Mouse (Mus musculus) neural tube, embryonic 11.5 days (tissue): Measurements from ENCODE around the gene Slc30a3. TPM values are rescaled to one million over a fixed set of nuclear protein-coding genes. Genes with fewer than 3 reads are reported as not detected.

Experiments used
- ATAC-seq: fragments of 200-750 bp; cut with Nextera tagmentation; 2 replicates; pipeline ENCODE4 v1.8.0; 2017; ENCODE audit warnings: moderate number of reproducible peaks, mild to moderate bottlenecking, moderate TSS enrichment, moderate library complexity; ENCODE audit not compliant: insufficient read depth, low FRiP score, low TSS enrichment
- DNase-seq: peaks from one replicate; pipeline ENCODE4 v3.0.0-alpha.2; 2015; ENCODE audit warnings: low spot score
- H3K27ac ChIP-seq: fragments of 300-500 bp; sonication (generic); 2 replicates; pipeline ENCODE4 v1.5.1; 2014; ENCODE audit warnings: low read depth, mild to moderate bottlenecking, low read length
- H3K27me3 ChIP-seq: fragments of 300-500 bp; sonication (generic); 2 replicates; pipeline ENCODE4 v1.6.1; 2014; ENCODE audit warnings: mild to moderate bottlenecking, low read length, mixed read lengths; ENCODE audit not compliant: control insufficient read depth, insufficient read depth
- H3K36me3 ChIP-seq: fragments of 300-500 bp; sonication (generic); 2 replicates; pipeline ENCODE4 v1.6.1; 2014; ENCODE audit warnings: mild to moderate bottlenecking, low read length, moderate library complexity, mixed read lengths; ENCODE audit not compliant: control insufficient read depth, insufficient read depth
- H3K4me1 ChIP-seq: fragments of 300-500 bp; sonication (generic); 2 replicates; pipeline ENCODE4 v1.6.1; 2014; ENCODE audit warnings: low read length, mixed read lengths; ENCODE audit not compliant: control insufficient read depth, insufficient read depth
- H3K4me2 ChIP-seq: fragments of 300-500 bp; sonication (generic); 2 replicates; pipeline ENCODE4 v1.6.1; 2014; ENCODE audit warnings: low read depth, mild to moderate bottlenecking, moderate library complexity
- H3K4me3 ChIP-seq: fragments of 300-500 bp; sonication (generic); 2 replicates; pipeline ENCODE4 v1.5.1; 2014; ENCODE audit warnings: low read depth, low read length
- H3K9ac ChIP-seq: fragments of 300-500 bp; sonication (generic); 2 replicates; pipeline ENCODE4 v1.6.1; 2014; ENCODE audit warnings: mild to moderate bottlenecking, low read length
- H3K9me3 ChIP-seq: fragments of 300-500 bp; sonication (generic); 2 replicates; pipeline ENCODE4 v1.6.1; 2016; ENCODE audit warnings: low read length; ENCODE audit not compliant: control insufficient read depth
- WGBS: fragments of 180-500 bp; shearing (Covaris S2); extraction: QIAGEN DNeasy Blood & Tissue Kit; methylation state at CpG from one replicate; pipeline ENCODE4 v1.1.7; 2014; 5-methylcytosine and 5-hydroxymethylcytosine counted together
- polyA plus RNA-seq: library from polyadenylated mRNA; unstranded; fragments of >200 nt; fragmentation: Nextera tagmentation; extraction: Ambion mirVana; gene quantifications from 2 replicates; pipeline ENCODE4 v1.2.1, GENCODE M21; 2014

The Slc30a3 gene
- polyA plus RNA-seq, 1 experiment from 2014 or later, result 9.2 TPM

DNA sequence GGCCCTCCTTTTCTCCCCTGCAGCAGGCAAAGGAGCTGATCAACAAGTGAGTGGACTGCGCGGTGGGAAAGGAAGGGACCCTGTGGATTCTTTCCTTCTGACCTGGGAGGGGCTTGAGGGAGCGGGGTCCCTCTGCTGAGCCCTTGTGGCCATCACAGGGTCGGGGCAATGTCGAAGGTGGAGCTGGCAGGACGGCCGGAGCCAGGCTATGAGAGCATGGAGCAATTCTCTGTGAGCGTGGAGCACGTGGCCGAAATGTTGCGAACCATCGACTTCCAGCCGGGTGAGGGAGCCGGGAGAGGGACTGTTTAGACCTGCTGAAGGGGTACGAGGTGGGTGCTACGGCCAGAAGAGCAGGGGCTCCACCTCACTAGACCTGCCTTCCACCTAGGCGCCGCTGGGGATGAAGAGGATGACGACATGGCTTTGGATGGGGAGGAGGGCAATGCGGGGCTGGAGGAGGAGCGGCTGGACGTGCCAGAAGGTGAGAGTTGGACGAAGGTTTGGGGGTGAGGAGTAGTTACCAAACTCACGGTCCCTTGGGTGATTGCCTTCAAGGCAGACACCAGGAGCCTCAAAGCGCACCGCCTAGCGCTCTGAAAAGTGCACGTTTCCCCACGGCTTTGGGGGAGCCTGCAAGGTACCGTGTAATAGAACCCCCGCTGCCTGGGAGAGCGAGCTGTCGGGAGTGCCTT lies 28.8 kb upstream of the Slc30a3 start:
- Histone ChIP-seq H3K36me3 (no peaks in the 10 kb centered on the region), H3K4me3 (no peak overlapping the region), H3K9me3 (no peaks in the 10 kb centered on the region), H3K9ac (no peak overlapping the region), H3K4me2 (no peak overlapping the region; the same call in 1 of the 2 replicates), H3K27me3 (peaks cover 55% of the 10 kb centered on the region), H3K4me1 (0 out of 2 replicates have a peak, but pooled peaks cover 6% of the 10 kb centered on the region), H3K27ac (no peak overlapping the region)
- ATAC-seq (no peak), DNase-seq (no peak)
- WGBS, result under 1% methylated on average over 33 of the region's 33 CpGs

GRCm38 (mm10) chr5:31126050-31126449 lies 18.0 kb upstream of the Slc30a3 start:
- Histone ChIP-seq H3K4me1 (no peaks in the 10 kb centered on the region), H3K9ac (no peak overlapping the region), H3K27me3 (no peaks in the 10 kb centered on the region), H3K4me3 (no peak overlapping the region), H3K4me2 (no peak overlapping the region), H3K36me3 (no peaks in the 10 kb centered on the region), H3K9me3 (no peaks in the 10 kb centered on the region), H3K27ac (no peak overlapping the region)
- ATAC-seq, result no peak
- DNase-seq, result no peak
- WGBS, result 36% methylated on average over 5 of the region's 5 CpGs

GRCm38 (mm10) chr5:31123481-31123880 lies 15.4 kb upstream of the Slc30a3 start:
- Histone ChIP-seq H3K27me3 (no peaks in the 10 kb centered on the region), H3K4me2 (no peak overlapping the region), H3K9me3 (no peaks in the 10 kb centered on the region), H3K36me3 (no peaks in the 10 kb centered on the region), H3K4me3 (no peak overlapping the region), H3K4me1 (no peaks in the 10 kb centered on the region), H3K27ac (no peak overlapping the region), H3K9ac (no peak overlapping the region)
- WGBS, result 53% methylated on average over 2 of the region's 2 CpGs
- no peak for DNase-seq
- ATAC-seq, result no peak

- no peaks in the 10 kb centered on the region for H3K27me3 ChIP-seq
- no peaks in the 10 kb centered on the region for H3K9me3 ChIP-seq
- ATAC-seq (no peak), DNase-seq (no peak)
- no peak overlapping the region for H3K4me2 ChIP-seq
- H3K36me3 ChIP-seq, result no peaks in the 10 kb centered on the region
- H3K4me1 ChIP-seq, result no peaks in the 10 kb centered on the region
- 89% methylated on average over 8 of the region's 8 CpGs for WGBS
- H3K4me3 ChIP-seq, result no peak overlapping the region
- no peak overlapping the region for H3K9ac ChIP-seq
- no peak overlapping the region for H3K27ac ChIP-seq
Measured at GRCm38 (mm10) chr5:31121111-31121510, 13.1 kb upstream of the Slc30a3 start.

- no peak for ATAC-seq
- no peaks in the 10 kb centered on the region for H3K36me3 ChIP-seq
- no peak overlapping the region for H3K4me3 ChIP-seq
- H3K9ac ChIP-seq, result no peak overlapping the region
- 32% methylated on average over 10 of the region's 10 CpGs for WGBS
- no peaks in the 10 kb centered on the region for H3K27me3 ChIP-seq
- no peak overlapping the region for H3K27ac ChIP-seq
- no peaks in the 10 kb centered on the region for H3K4me1 ChIP-seq
- H3K4me2 ChIP-seq, result no peak overlapping the region
- no peaks in the 10 kb centered on the region for H3K9me3 ChIP-seq
- DNase-seq, result no peak
Measured at GRCm38 (mm10) chr5:31116912-31117311, 8.9 kb upstream of the Slc30a3 start.

GRCm38 (mm10) chr5:31116354-31116753 lies 8.3 kb upstream of the Slc30a3 start, which contains the start of gene Trim54:
TSS of gene Trim54 (plus strand) at chr5:31116712.
- Histone ChIP-seq H3K36me3 (no peaks in the 10 kb centered on the region), H3K4me3 (no peak within 1 kb of the TSS), H3K9me3 (no peaks in the 10 kb centered on the region), H3K4me1 (no peaks in the 10 kb centered on the region), H3K27ac (no peak within 1 kb of the TSS), H3K4me2 (no peak within 1 kb of the TSS), H3K27me3 (no peaks in the 10 kb centered on the region), H3K9ac (no peak within 1 kb of the TSS)
- WGBS, result 39% methylated on average over 3 of the region's 3 CpGs
- ATAC-seq (no peak), DNase-seq (no peak)

- H3K36me3 ChIP-seq, result no peaks in the 10 kb centered on the region
- WGBS, result 37% methylated on average over 7 of the region's 7 CpGs
- no peak overlapping the region for H3K9ac ChIP-seq
- no peak for ATAC-seq
- no peaks in the 10 kb centered on the region for H3K4me1 ChIP-seq
- no peak overlapping the region for H3K4me3 ChIP-seq
- DNase-seq, result no peak
- H3K4me2 ChIP-seq, result no peak overlapping the region
- H3K27ac ChIP-seq, result no peak overlapping the region
- H3K9me3 ChIP-seq, result no peaks in the 10 kb centered on the region
- H3K27me3 ChIP-seq, result no peaks in the 10 kb centered on the region
Measured at GRCm38 (mm10) chr5:31110781-31111180, 2.7 kb upstream of the Slc30a3 start.

- WGBS, result 86% methylated on average over 9 of the region's 9 CpGs
Measured at GRCm38 (mm10) chr5:31105814-31106335, 2.2 kb downstream of the Slc30a3 start, which contains the start of gene Dnajc5g. TSS of gene Dnajc5g (plus strand) at chr5:31106285.

More at GRCm38 (mm10) chr5:31105814-31106335, 2.2 kb downstream of the Slc30a3 start, which contains the start of gene Dnajc5g:
- no peaks in the 10 kb centered on the region for H3K4me1 ChIP-seq
- no peak within 1 kb of the TSS for H3K4me3 ChIP-seq
- H3K27me3 ChIP-seq, result no peaks in the 10 kb centered on the region
- H3K9ac ChIP-seq, result no peak within 1 kb of the TSS
- H3K27ac ChIP-seq, result no peak within 1 kb of the TSS
- DNase-seq, result no peak
- H3K9me3 ChIP-seq, result no peaks in the 10 kb centered on the region
- H3K4me2 ChIP-seq, result no peak within 1 kb of the TSS
- no peaks in the 10 kb centered on the region for H3K36me3 ChIP-seq
- no peak for ATAC-seq
